Mouse (Mus musculus) hindbrain, embryonic 11.5 days (tissue): Measurements from ENCODE around the gene Nupr1l. TPM values are rescaled to one million over a fixed set of nuclear protein-coding genes. Genes with fewer than 3 reads are reported as not detected.

Experiments used
- ATAC-seq: fragments of 200-750 bp; cut with Nextera tagmentation; 2 replicates; pipeline ENCODE4 v1.8.0; 2017; ENCODE audit warnings: mild to moderate bottlenecking, moderate TSS enrichment, moderate library complexity; ENCODE audit not compliant: low FRiP score
- DNase-seq: peaks from one replicate; pipeline ENCODE4 v3.0.0-alpha.2; 2015; ENCODE audit warnings: low spot score
- H3K27ac ChIP-seq: fragments of 300-500 bp; sonication (generic); 2 replicates; pipeline ENCODE4 v1.5.1; 2014; ENCODE audit warnings: mild to moderate bottlenecking, low read depth, low read length
- H3K27me3 ChIP-seq: fragments of 300-500 bp; sonication (generic); 2 replicates; pipeline ENCODE4 v1.6.1; 2014; ENCODE audit warnings: mild to moderate bottlenecking, low read length, moderate library complexity, mixed read lengths; ENCODE audit not compliant: control insufficient read depth, insufficient read depth
- H3K36me3 ChIP-seq: fragments of 300-500 bp; sonication (generic); 2 replicates; pipeline ENCODE4 v1.6.1; 2014; ENCODE audit warnings: mild to moderate bottlenecking, low read length, moderate library complexity, mixed read lengths; ENCODE audit not compliant: control insufficient read depth, insufficient read depth
- H3K4me1 ChIP-seq: fragments of 300-500 bp; sonication (generic); replicated peaks from 2 replicates; pipeline ENCODE4 v1.6.1; 2014; ENCODE audit warnings: low read length, mixed read lengths; ENCODE audit not compliant: control insufficient read depth, insufficient read depth
- H3K4me2 ChIP-seq: fragments of 300-500 bp; sonication (generic); replicated peaks from 2 replicates; pipeline ENCODE4 v1.6.1; 2014; ENCODE audit warnings: mild to moderate bottlenecking, low read depth, low read length
- H3K4me3 ChIP-seq: fragments of 300-500 bp; sonication (generic); 2 replicates; pipeline ENCODE4 v1.5.1; 2014; ENCODE audit warnings: low read depth, low read length
- H3K9ac ChIP-seq: fragments of 300-500 bp; sonication (generic); 2 replicates; pipeline ENCODE4 v1.6.1; 2014; ENCODE audit warnings: low read depth, low read length
- H3K9me3 ChIP-seq: fragments of 300-500 bp; sonication (generic); 2 replicates; pipeline ENCODE4 v1.6.1; 2016; ENCODE audit warnings: low read length; ENCODE audit not compliant: control insufficient read depth
- WGBS: fragments of 180-500 bp; shearing (Covaris S2); extraction: QIAGEN DNeasy Blood & Tissue Kit; methylation state at CpG from one replicate; pipeline ENCODE4 v1.1.7; 2014; 5-methylcytosine and 5-hydroxymethylcytosine counted together
- polyA plus RNA-seq: library from polyadenylated mRNA; unstranded; fragments of >200 nt; fragmentation: Nextera tagmentation; extraction: Ambion mirVana; gene quantifications from 2 replicates; pipeline ENCODE4 v1.2.1, GENCODE M21; 2014

Nupr1l gene
- 5.1 and 5.7 TPM in 2 replicates for polyA plus RNA-seq

- WGBS, result under 1% methylated on average over 63 of the region's 63 CpGs
- Histone ChIP-seq H3K4me1 (no peaks in the 10 kb centered on the region), H3K9me3 (no peaks in the 10 kb centered on the region), H3K4me2 (peak within 1 kb of the TSS; percentile 93), H3K27ac (peak within 1 kb of the TSS; percentile 96), H3K4me3 (peak within 1 kb of the TSS; percentile 61), H3K27me3 (no peaks in the 10 kb centered on the region), H3K9ac (peak within 1 kb of the TSS; percentile 79), H3K36me3 (no peaks in the 10 kb centered on the region)
- DNase-seq (peak; percentile 97), ATAC-seq (peak; percentile 98)
Observed at GRCm38 (mm10) chr5:129908242-129908965, at the start of gene Nupr1l. Gene Nupr1l (plus strand): TSS chr5:129908540.

- 96% methylated on average over 6 of the region's 6 CpGs for WGBS
- Histone ChIP-seq H3K4me1 (no peaks in the 10 kb centered on the region), H3K9ac (no peak overlapping the region), H3K27me3 (no peaks in the 10 kb centered on the region), H3K4me2 (no peak overlapping the region), H3K4me3 (no peak overlapping the region), H3K9me3 (no peaks in the 10 kb centered on the region), H3K36me3 (peaks cover 4% of the 10 kb centered on the region; the same call in 1 of the 2 replicates), H3K27ac (no peak overlapping the region)
- DNase-seq (no peak), ATAC-seq (no peak)
Observed at GRCm38 (mm10) chr5:129862325-129862724, 46.0 kb upstream of the Nupr1l start.

GRCm38 (mm10) chr5:129864467-129864866 lies 43.9 kb upstream of the Nupr1l start:
- Histone ChIP-seq H3K27me3 (no peaks in the 10 kb centered on the region), H3K36me3 (peaks cover 4% of the 10 kb centered on the region; the same call in 1 of the 2 replicates), H3K27ac (no peak overlapping the region), H3K4me3 (no peak overlapping the region), H3K9me3 (no peaks in the 10 kb centered on the region), H3K9ac (0 out of 2 replicates have a peak overlapping the region, but pooled peaks have one; percentile 16), H3K4me1 (no peaks in the 10 kb centered on the region), H3K4me2 (no peak overlapping the region; the same call in 1 of the 2 replicates)
- DNase-seq (peak; percentile 57), ATAC-seq (no peak)
- WGBS, result 11% methylated on average over 18 of the region's 18 CpGs

- H3K36me3 ChIP-seq, result peaks cover 4% of the 10 kb centered on the region; the same call in 1 of the 2 replicates
- H3K4me2 ChIP-seq, result no peak overlapping the region
- H3K4me1 ChIP-seq, result no peaks in the 10 kb centered on the region
- 88% methylated on average over 12 of the region's 12 CpGs for WGBS
- DNase-seq, result no peak
- no peak for ATAC-seq
- no peak overlapping the region for H3K4me3 ChIP-seq
- no peak overlapping the region for H3K27ac ChIP-seq
- no peaks in the 10 kb centered on the region for H3K27me3 ChIP-seq
- no peak overlapping the region for H3K9ac ChIP-seq
- no peaks in the 10 kb centered on the region for H3K9me3 ChIP-seq
Observed at GRCm38 (mm10) chr5:129865841-129866240, 42.5 kb upstream of the Nupr1l start.

- Histone ChIP-seq H3K4me1 (no peaks in the 10 kb centered on the region), H3K9me3 (no peaks in the 10 kb centered on the region), H3K4me3 (no peak overlapping the region), H3K36me3 (no peaks in the 10 kb centered on the region), H3K9ac (no peak overlapping the region), H3K4me2 (no peak overlapping the region), H3K27ac (no peak overlapping the region), H3K27me3 (no peaks in the 10 kb centered on the region)
- ATAC-seq, result no peak
- no peak for DNase-seq
- WGBS, result 88% methylated on average over 19 of the region's 19 CpGs
Observed at GRCm38 (mm10) chr5:129869238-129869995, 38.9 kb upstream of the Nupr1l start.

GRCm38 (mm10) chr5:129871238-129871637 lies 37.1 kb upstream of the Nupr1l start:
- ATAC-seq (no peak), DNase-seq (no peak)
- Histone ChIP-seq H3K9ac (no peak overlapping the region), H3K4me2 (no peak overlapping the region), H3K36me3 (no peaks in the 10 kb centered on the region), H3K4me1 (no peaks in the 10 kb centered on the region), H3K27ac (no peak overlapping the region), H3K4me3 (no peak overlapping the region), H3K9me3 (no peaks in the 10 kb centered on the region), H3K27me3 (no peaks in the 10 kb centered on the region)
- WGBS, result 88% methylated on average over 2 of the region's 2 CpGs

- DNase-seq, result no peak
- Histone ChIP-seq H3K4me3 (no peak overlapping the region), H3K9ac (no peak overlapping the region), H3K36me3 (no peaks in the 10 kb centered on the region), H3K9me3 (no peaks in the 10 kb centered on the region), H3K4me2 (no peak overlapping the region), H3K27ac (no peak overlapping the region), H3K27me3 (no peaks in the 10 kb centered on the region), H3K4me1 (no peaks in the 10 kb centered on the region)
- no peak for ATAC-seq
- WGBS, result 87% methylated on average over 12 of the region's 12 CpGs
Observed at GRCm38 (mm10) chr5:129873942-129874341, 34.4 kb upstream of the Nupr1l start.

- Histone ChIP-seq H3K9me3 (no peaks in the 10 kb centered on the region), H3K27ac (no peak overlapping the region), H3K4me2 (no peak overlapping the region), H3K9ac (no peak overlapping the region), H3K4me1 (no peaks in the 10 kb centered on the region), H3K4me3 (no peak overlapping the region), H3K27me3 (no peaks in the 10 kb centered on the region), H3K36me3 (0 out of 2 replicates have a peak, but pooled peaks cover under 1% of the 10 kb centered on the region)
- no peak for ATAC-seq
- DNase-seq, result no peak
- WGBS, result 81% methylated on average over 11 of the region's 11 CpGs
Observed at GRCm38 (mm10) chr5:129875098-129875497, 33.2 kb upstream of the Nupr1l start.
